Comparison of ENCODE assay signal across 8 mouse cellular contexts in the genomic region with DNA sequence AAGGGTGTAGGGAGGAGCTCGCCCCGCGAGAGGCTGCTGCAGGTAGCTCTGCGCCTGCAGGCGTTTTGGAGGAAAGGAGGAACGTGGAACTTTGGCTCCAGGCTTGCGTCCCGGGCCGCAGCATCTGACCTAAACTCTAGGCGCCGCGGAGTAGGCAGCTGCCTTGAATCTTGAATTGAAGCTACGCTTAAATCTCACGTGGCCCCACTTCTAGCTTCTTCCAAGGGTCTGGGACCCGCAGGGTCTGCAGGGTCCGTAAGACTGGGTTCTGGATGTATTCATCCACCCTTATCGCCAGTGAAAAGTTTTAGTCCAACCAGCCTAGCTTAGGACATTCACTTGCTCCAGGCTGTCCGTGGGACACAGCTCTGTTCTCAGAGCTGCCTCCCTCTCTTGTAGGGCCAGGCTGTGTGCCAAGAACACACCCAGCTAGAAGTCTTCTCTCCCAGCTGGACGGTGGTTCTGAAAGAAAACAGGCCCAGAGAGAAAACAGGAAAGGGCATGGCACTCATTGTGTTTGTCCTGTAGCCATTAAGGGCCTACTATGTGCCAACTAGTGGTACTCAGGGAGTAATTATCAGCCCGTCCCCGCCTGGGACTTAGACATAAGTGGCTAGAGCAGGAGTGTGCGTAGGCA. TPM values are rescaled to one million over a fixed set of nuclear protein-coding genes. Genes with fewer than 3 reads are reported as not detected.
DNase-seq lines count a peak whose midpoint lies in the region; ATAC-seq and TF ChIP-seq lines count a peak whose summit lies in the region.

No protein-coding gene starts in this region.

- peak; percentile 65 for ATAC-seq in heart, postnatal 0 days (ENCODE audit: insufficient read depth, low read depth)
- ATAC-seq in megakaryocyte-erythroid progenitor cell, adult 5-6 weeks (replicated peaks; ENCODE audit: low FRiP score, low TSS enrichment, poor library complexity, severe bottlenecking): peak; percentile 38; the same call in 1 of the 2 replicates

- peak; percentile 79 for DNase-seq in urinary bladder, postnatal 14 days (ENCODE audit: low spot score)
- no peak for DNase-seq in urinary bladder, postnatal 10 days (ENCODE audit: low spot score)
- peak; percentile 19 for DNase-seq in fat pad, adult 2 months (ENCODE audit: extremely low read depth, low read depth, low spot score)
- peak; percentile 70 for DNase-seq in heart, postnatal 0 days (ENCODE audit: low spot score)
- DNase-seq in kidney, postnatal 36 days: peak; percentile 79
- DNase-seq in layer of hippocampus, postnatal 10 days (ENCODE audit: low spot score in 2 of 2): no peak
- DNase-seq in right cerebral cortex, postnatal 14 days: no peak

- H3K9ac ChIP-seq in heart, postnatal 0 days (replicated peaks; ENCODE audit: low read depth, low read length): peak overlapping the region; percentile 54

- no peak for TF ChIP-seq EP300 in heart, postnatal 0 days (IDR thresholded peaks at IDR 0.05; ENCODE audit: low read depth)

- H3K4me2 ChIP-seq in heart, postnatal 0 days (ENCODE audit: low read depth, low read length): peak overlapping the region; percentile 68

- peaks cover 16% of the 10 kb centered on the region for H3K4me1 ChIP-seq in heart, postnatal 0 days (ENCODE audit: control insufficient read depth, insufficient read depth)

- peak overlapping the region; percentile 80 for H3K27ac ChIP-seq in heart, postnatal 0 days (ENCODE audit: low read depth)

- no peaks in the 10 kb centered on the region for H3K9me3 ChIP-seq in heart, postnatal 0 days (replicated peaks; ENCODE audit: control insufficient read depth, low read length)

- H3K36me3 ChIP-seq in heart, postnatal 0 days (replicated peaks; ENCODE audit: control insufficient read depth, insufficient read depth, low read length): peaks cover 20% of the 10 kb centered on the region

- no peak for TF ChIP-seq CTCF in heart, postnatal 0 days (IDR thresholded peaks at IDR 0.05; ENCODE audit: low read depth)

- peak overlapping the region; percentile 63 for H3K4me3 ChIP-seq in heart, postnatal 0 days (ENCODE audit: low read depth, low read length)

- no peaks in the 10 kb centered on the region for H3K27me3 ChIP-seq in heart, postnatal 0 days (ENCODE audit: control insufficient read depth, insufficient read depth, low read length)

- WGBS in heart, postnatal 0 days: 4% methylated on average over 22 of the region's 22 CpGs

RNA-seq across cellular contexts. Expression of a gene that starts 0.5 kb away (rescaled TPM):
- total RNA-seq in heart, postnatal 0 days (2014; rRNA removed; ENCODE audit: low replicate concordance): 3.7 and 10.0 TPM in 2 replicates
- 5.7 and 7.3 TPM in 2 replicates for polyA plus RNA-seq in heart, postnatal 0 days (2015; fragmentation: Nextera tagmentation; extraction: Ambion mirVana)
- total RNA-seq in megakaryocyte-erythroid progenitor cell, adult 5-6 weeks (2014; fragmentation: Nextera tagmentation): 7.8 and 14.1 TPM in 2 replicates
- 4.6 and 12.9 TPM in 2 replicates for total RNA-seq in megakaryocyte-erythroid progenitor cell, adult 5-6 weeks (2017)
- 1 to 10 TPM; 4.9 to 7.8 TPM for total RNA-seq in layer of hippocampus, postnatal 10 days (2021)

RNA-seq across cellular contexts. Expression of a gene that starts 0.5 kb away (rescaled TPM):
- 55.4 and 88.7 TPM in 2 replicates for total RNA-seq in heart, postnatal 0 days (2014; rRNA removed; ENCODE audit: low replicate concordance)
- 29.2 and 34.4 TPM in 2 replicates for polyA plus RNA-seq in heart, postnatal 0 days (2015; fragmentation: Nextera tagmentation; extraction: Ambion mirVana)
- total RNA-seq in megakaryocyte-erythroid progenitor cell, adult 5-6 weeks (2014; fragmentation: Nextera tagmentation): 70.8 and 101 TPM in 2 replicates
- 39.0 and 44.3 TPM in 2 replicates for total RNA-seq in megakaryocyte-erythroid progenitor cell, adult 5-6 weeks (2017)
- total RNA-seq in layer of hippocampus, postnatal 10 days (2021): 100 to 1,000 TPM; 171 to 176 TPM

RNA-seq across cellular contexts. Expression of a gene that starts 17.2 kb away (rescaled TPM):
- total RNA-seq in heart, postnatal 0 days (2014; rRNA removed; ENCODE audit: low replicate concordance): 87.9 and 118 TPM in 2 replicates
- 61.9 and 68.1 TPM in 2 replicates for polyA plus RNA-seq in heart, postnatal 0 days (2015; fragmentation: Nextera tagmentation; extraction: Ambion mirVana)
- total RNA-seq in megakaryocyte-erythroid progenitor cell, adult 5-6 weeks (2014; fragmentation: Nextera tagmentation): 1.0 TPM in 1 of 2 replicates, not detected in the other
- total RNA-seq in megakaryocyte-erythroid progenitor cell, adult 5-6 weeks (2017): 0.38 and 1.6 TPM in 2 replicates
- 10 to 100 TPM; 48.5 to 49.4 TPM for total RNA-seq in layer of hippocampus, postnatal 10 days (2021)

RNA-seq across cellular contexts. Expression of a gene that starts 25.3 kb away (rescaled TPM):
- total RNA-seq in heart, postnatal 0 days (2014; rRNA removed; ENCODE audit: low replicate concordance): not detected in 2 replicates
- polyA plus RNA-seq in heart, postnatal 0 days (2015; fragmentation: Nextera tagmentation; extraction: Ambion mirVana): not detected in 2 replicates
- 2.0 TPM in 1 of 2 replicates, not detected in the other for total RNA-seq in megakaryocyte-erythroid progenitor cell, adult 5-6 weeks (2014; fragmentation: Nextera tagmentation)
- total RNA-seq in megakaryocyte-erythroid progenitor cell, adult 5-6 weeks (2017): not detected in 2 replicates
- 1 to 10 TPM; 1.3 to 1.6 TPM for total RNA-seq in layer of hippocampus, postnatal 10 days (2021)

RNA-seq across cellular contexts. Expression of a gene that starts 36.6 kb away (rescaled TPM):
- 25.4 and 27.5 TPM in 2 replicates for total RNA-seq in heart, postnatal 0 days (2014; rRNA removed; ENCODE audit: low replicate concordance)
- polyA plus RNA-seq in heart, postnatal 0 days (2015; fragmentation: Nextera tagmentation; extraction: Ambion mirVana): 7.8 TPM in 2 replicates
- 44.9 and 65.2 TPM in 2 replicates for total RNA-seq in megakaryocyte-erythroid progenitor cell, adult 5-6 weeks (2014; fragmentation: Nextera tagmentation)
- 24.7 and 32.1 TPM in 2 replicates for total RNA-seq in megakaryocyte-erythroid progenitor cell, adult 5-6 weeks (2017)
- 10 to 100 TPM; 40.1 to 43.6 TPM for total RNA-seq in layer of hippocampus, postnatal 10 days (2021)

Comparison
In these comparisons a context has a peak if more than half of its experiments do, and no peak if none do; other contexts are left out.
1. DNase-seq: peak in urinary bladder, postnatal 14 days (single experiment), fat pad, adult 2 months (single experiment), heart, postnatal 0 days (single experiment) and kidney, postnatal 36 days (2 of 2); none in urinary bladder, postnatal 10 days (single experiment), layer of hippocampus, postnatal 10 days (0 of 2) and right cerebral cortex, postnatal 14 days (single experiment).
2. RNA of a gene that starts 17.2 kb away (total RNA-seq): 87.9 to 118 TPM in heart, postnatal 0 days and 48.5 to 49.4 TPM in layer of hippocampus, postnatal 10 days; 0.38 to 1.6 TPM in megakaryocyte-erythroid progenitor cell, adult 5-6 weeks; every median in the first group is over 10 times any median in the second.